Mouse (Mus musculus) heart, postnatal 36 days (tissue): ENCODE data around the gene Snx8. TPM values are rescaled to one million over a fixed set of nuclear protein-coding genes. Genes with fewer than 3 reads are reported as not detected.

Experiments
- DNase-seq, 2 experiments: peaks; one replicate each; pipeline ENCODE4 v3.0.0; 2021 to 2022
- intact Hi-C: fragments of 180-260 bp; cut with DNase I; formaldehyde crosslinking; loops from one replicate; pipeline ENCODE4 v1.15.1; 2025
- total RNA-seq, 2 experiments: library from RNA; stranded (reverse); gene quantifications; 2 replicates each; pipeline ENCODE4 v1.2.3; 2021

Gene Snx8
- total RNA-seq: 10 to 100 TPM; 14.0 to 19.6 TPM

GRCm38 (mm10) chr5:140388588-140389576 is at the start of gene Snx8:
TSS of gene Snx8 (minus strand) at chr5:140389262.
- peak; percentile 98 for DNase-seq
- intact Hi-C loops: loop anchor here (2.0 kb wide), 1 partner anchor 30 kb away; the partner anchor contains the start of gene Eif3b

GRCm38 (mm10) chr5:140425016-140425783 is 36.1 kb upstream of the Snx8 start:
- DNase-seq: no peak
- intact Hi-C loops: no loop called here

- intact Hi-C loops: loop anchor here (5.0 kb wide), 2 partner anchors 197 to 287 kb away; partner anchors contain the start of gene Brat1
- no peak for DNase-seq
Observed at GRCm38 (mm10) chr5:140420616-140421015, 31.6 kb upstream of the Snx8 start.

GRCm38 (mm10) chr5:140419442-140420080 is 30.5 kb upstream of the Snx8 start:
- intact Hi-C loops: loop anchor here (2.0 to 5.0 kb wide), 6 partner anchors 31 to 413 kb away; partner anchors contain the start of genes Brat1, Chst12, Gna12 and Snx8

GRCm38 (mm10) chr5:140418489-140419441 is 29.7 kb upstream of the Snx8 start, which contains the start of gene Eif3b:
TSS of gene Eif3b (plus strand) at chr5:140419328.
- peak; percentile 88 to 93 for DNase-seq
- intact Hi-C loops: loop anchor here (2.0 to 5.0 kb wide), 4 partner anchors 30 to 414 kb away; partner anchors contain the start of genes Chst12, Gna12 and Snx8

More at GRCm38 (mm10) chr5:140419442-140420080, 30.5 kb upstream of the Snx8 start:
- no peak for DNase-seq

- intact Hi-C loops: loop anchor here (2.0 to 5.0 kb wide), 4 partner anchors 29 to 414 kb away; partner anchors contain the start of genes Chst12, Gna12 and Snx8
- DNase-seq: peak in 1 of 2 experiments; percentile 10
Observed at GRCm38 (mm10) chr5:140418106-140418488, 29.0 kb upstream of the Snx8 start.

- DNase-seq: no peak
- intact Hi-C loops: loop anchor here (5.0 kb wide), 3 partner anchors 82 to 418 kb away; partner anchors contain the start of genes Gna12 and Mrm2
Observed at GRCm38 (mm10) chr5:140414647-140415046, 25.6 kb upstream of the Snx8 start.

GRCm38 (mm10) chr5:140411339-140411738 is 22.3 kb upstream of the Snx8 start:
- intact Hi-C loops: loop anchor here (5.0 kb wide), 1 partner anchor 79 kb away; the partner anchor contains the start of gene Mrm2

GRCm38 (mm10) chr5:140408801-140409200 is 19.7 kb upstream of the Snx8 start:
- DNase-seq: no peak
- intact Hi-C loops: loop anchor here (5.0 kb wide), 1 partner anchor 572 kb away; no protein-coding TSS in a partner anchor

More at GRCm38 (mm10) chr5:140411339-140411738, 22.3 kb upstream of the Snx8 start:
- DNase-seq: peak; percentile 55 to 72

GRCm38 (mm10) chr5:140406666-140407065 is 17.6 kb upstream of the Snx8 start:
- intact Hi-C loops: loop anchor here (5.0 kb wide), 1 partner anchor 569 kb away; no protein-coding TSS in a partner anchor
- no peak for DNase-seq

- intact Hi-C loops: loop anchor here (5.0 kb wide), 1 partner anchor 568 kb away; no protein-coding TSS in a partner anchor
- no peak for DNase-seq
Observed at GRCm38 (mm10) chr5:140405126-140405525, 16.1 kb upstream of the Snx8 start.

GRCm38 (mm10) chr5:140402640-140403270 is 13.7 kb upstream of the Snx8 start:
- intact Hi-C loops: no loop called here
- DNase-seq: no peak

- peak in 1 of 2 experiments; percentile 41 for DNase-seq
- intact Hi-C loops: loop anchor here (2.0 kb wide), 1 partner anchor 60 kb away; no protein-coding TSS in a partner anchor
Observed at GRCm38 (mm10) chr5:140396166-140396940, 7.3 kb upstream of the Snx8 start.

- DNase-seq: no peak
- intact Hi-C loops: no loop called here
Observed at GRCm38 (mm10) chr5:140392701-140393100, 3.6 kb upstream of the Snx8 start.

- intact Hi-C loops: no loop called here
- no peak for DNase-seq
Observed at GRCm38 (mm10) chr5:140391981-140392380, 2.9 kb upstream of the Snx8 start.

GRCm38 (mm10) chr5:140391435-140391834 is 2.4 kb upstream of the Snx8 start:
- no peak for DNase-seq
- intact Hi-C loops: no loop called here

GRCm38 (mm10) chr5:140389647-140390046 is 585 bp upstream of the Snx8 start:
- intact Hi-C loops: loop anchor here (2.0 kb wide), 1 partner anchor 29 kb away; the partner anchor contains the start of gene Eif3b
- DNase-seq: no peak
